Mouse (Mus musculus) heart, embryonic 13.5 days (tissue): ENCODE results near the gene Setd1b. TPM values are rescaled to one million over a fixed set of nuclear protein-coding genes. Genes with fewer than 3 reads are reported as not detected.

Experiments used
- ATAC-seq: fragments of 200-750 bp; cut with Nextera tagmentation; 2 replicates; pipeline ENCODE4 v1.8.0; 2017; ENCODE audit warnings: moderate TSS enrichment; ENCODE audit not compliant: insufficient number of reproducible peaks, low FRiP score, low TSS enrichment; ENCODE audit errors: extremely low read depth
- H3K27ac ChIP-seq: fragments of 300-500 bp; sonication (generic); replicated peaks from 2 replicates; pipeline ENCODE4 v1.5.1; 2015; ENCODE audit warnings: moderate library complexity, mild to moderate bottlenecking, inconsistent platforms
- H3K27me3 ChIP-seq: fragments of 300-500 bp; sonication (generic); replicated peaks from 2 replicates; pipeline ENCODE4 v1.6.1; 2015; ENCODE audit warnings: mild to moderate bottlenecking, inconsistent platforms
- H3K36me3 ChIP-seq: fragments of 300-500 bp; sonication (generic); 2 replicates; pipeline ENCODE4 v1.6.1; 2015; ENCODE audit warnings: mild to moderate bottlenecking, inconsistent platforms
- H3K4me1 ChIP-seq: fragments of 300-500 bp; sonication (generic); 2 replicates; pipeline ENCODE4 v1.6.1; 2015; ENCODE audit warnings: inconsistent platforms
- H3K4me2 ChIP-seq: fragments of 300-500 bp; sonication (generic); 2 replicates; pipeline ENCODE4 v1.6.1; 2015; ENCODE audit warnings: inconsistent platforms, mild to moderate bottlenecking, moderate library complexity
- H3K4me3 ChIP-seq: fragments of 300-500 bp; sonication (generic); 2 replicates; pipeline ENCODE4 v1.5.1; 2015; ENCODE audit warnings: moderate library complexity, mild to moderate bottlenecking, inconsistent platforms
- H3K9ac ChIP-seq: fragments of 300-500 bp; sonication (generic); 2 replicates; pipeline ENCODE4 v1.6.1; 2015; ENCODE audit warnings: inconsistent platforms, mild to moderate bottlenecking, moderate library complexity
- H3K9me3 ChIP-seq: fragments of 300-500 bp; sonication (generic); 2 replicates; pipeline ENCODE4 v1.6.1; 2016; ENCODE audit warnings: inconsistent platforms
- WGBS: fragments of 180-500 bp; shearing (Covaris S2); methylation state at CpG from one replicate; pipeline ENCODE4 v1.1.7; 2015; ENCODE audit warnings: mixed read lengths; 5-methylcytosine and 5-hydroxymethylcytosine counted together
- polyA plus RNA-seq: library from polyadenylated mRNA; unstranded; fragments of >200 nt; fragmentation: Nextera tagmentation; extraction: Ambion mirVana; gene quantifications from 2 replicates; pipeline ENCODE4 v1.2.1, GENCODE M21; 2015

Setd1b gene
- 6.1 and 6.2 TPM in 2 replicates for polyA plus RNA-seq

- under 1% methylated on average over 61 of the region's 103 CpGs for WGBS
- peak; percentile 14 for ATAC-seq
- peak within 1 kb of the TSS; percentile 86 for H3K4me2 ChIP-seq
Measured at GRCm38 (mm10) chr5:123142161-123143157, at the start of gene Setd1b. Setd1b (plus strand) TSS chr5:123142193.

GRCm38 (mm10) chr5:123093077-123093633 lies 48.8 kb upstream of the Setd1b start:
- 61% methylated on average over 14 of the region's 14 CpGs for WGBS
- Histone ChIP-seq H3K4me1 (peaks cover 25% of the 10 kb centered on the region), H3K27ac (no peak overlapping the region), H3K4me2 (no peak overlapping the region), H3K36me3 (peaks cover 8% of the 10 kb centered on the region), H3K27me3 (no peaks in the 10 kb centered on the region), H3K9ac (no peak overlapping the region), H3K4me3 (no peak overlapping the region), H3K9me3 (no peaks in the 10 kb centered on the region)
- ATAC-seq = no peak

More at GRCm38 (mm10) chr5:123142161-123143157, at the start of gene Setd1b:
- Histone ChIP-seq H3K27ac (peak within 1 kb of the TSS; percentile 100), H3K27me3 (no peaks in the 10 kb centered on the region), H3K4me3 (peak within 1 kb of the TSS; percentile 96), H3K36me3 (peaks cover 30% of the 10 kb centered on the region), H3K9me3 (no peaks in the 10 kb centered on the region), H3K9ac (peak within 1 kb of the TSS; percentile 100), H3K4me1 (peaks cover 57% of the 10 kb centered on the region)

GRCm38 (mm10) chr5:123094238-123094991 lies 47.6 kb upstream of the Setd1b start:
- H3K36me3 ChIP-seq = peaks cover 13% of the 10 kb centered on the region
- ATAC-seq = no peak
- H3K9ac ChIP-seq = peak overlapping the region; percentile 21; the same call in 1 of the 2 replicates
- peak overlapping the region; percentile 12; the same call in 1 of the 2 replicates for H3K4me2 ChIP-seq
- H3K4me3 ChIP-seq = no peak overlapping the region
- H3K27ac ChIP-seq = no peak overlapping the region
- no peaks in the 10 kb centered on the region for H3K9me3 ChIP-seq
- H3K4me1 ChIP-seq = peaks cover 25% of the 10 kb centered on the region
- no peaks in the 10 kb centered on the region for H3K27me3 ChIP-seq
- WGBS = 75% methylated on average over 25 of the region's 25 CpGs

- Histone ChIP-seq H3K4me1 (peaks cover 25% of the 10 kb centered on the region), H3K4me2 (no peak overlapping the region), H3K36me3 (peaks cover 21% of the 10 kb centered on the region), H3K4me3 (no peak overlapping the region), H3K9ac (no peak overlapping the region), H3K9me3 (no peaks in the 10 kb centered on the region), H3K27ac (no peak overlapping the region), H3K27me3 (no peaks in the 10 kb centered on the region)
- 84% methylated on average over 8 of the region's 8 CpGs for WGBS
- ATAC-seq = no peak
Measured at GRCm38 (mm10) chr5:123096299-123096698, 45.7 kb upstream of the Setd1b start.

- no peak overlapping the region for H3K4me2 ChIP-seq
- no peak overlapping the region for H3K4me3 ChIP-seq
- H3K9ac ChIP-seq = no peak overlapping the region
- H3K27ac ChIP-seq = no peak overlapping the region
- WGBS = 76% methylated on average over 2 of the region's 2 CpGs
- no peaks in the 10 kb centered on the region for H3K9me3 ChIP-seq
- peaks cover 29% of the 10 kb centered on the region for H3K4me1 ChIP-seq
- peaks cover 25% of the 10 kb centered on the region for H3K36me3 ChIP-seq
- H3K27me3 ChIP-seq = no peaks in the 10 kb centered on the region
- ATAC-seq = no peak
Measured at GRCm38 (mm10) chr5:123098487-123098886, 43.5 kb upstream of the Setd1b start.

- H3K4me1 ChIP-seq = peaks cover 29% of the 10 kb centered on the region
- H3K36me3 ChIP-seq = peaks cover 30% of the 10 kb centered on the region
- no peaks in the 10 kb centered on the region for H3K9me3 ChIP-seq
- H3K4me2 ChIP-seq = no peak overlapping the region
- no peak overlapping the region for H3K27ac ChIP-seq
- no peaks in the 10 kb centered on the region for H3K27me3 ChIP-seq
- ATAC-seq = no peak
- WGBS = 60% methylated on average over 7 of the region's 7 CpGs
- H3K9ac ChIP-seq = 0 out of 2 replicates have a peak overlapping the region, but pooled peaks have one; percentile 3
- H3K4me3 ChIP-seq = no peak overlapping the region
Measured at GRCm38 (mm10) chr5:123102376-123102775, 39.6 kb upstream of the Setd1b start.

GRCm38 (mm10) chr5:123103556-123103955 lies 38.4 kb upstream of the Setd1b start:
- 47% methylated on average over 8 of the region's 8 CpGs for WGBS
- H3K27ac ChIP-seq = peak overlapping the region; percentile 51
- H3K4me3 ChIP-seq = no peak overlapping the region

GRCm38 (mm10) chr5:123104769-123105168 lies 37.2 kb upstream of the Setd1b start:
- Histone ChIP-seq H3K9ac (0 out of 2 replicates have a peak overlapping the region, but pooled peaks have one; percentile 2), H3K27me3 (no peaks in the 10 kb centered on the region), H3K4me3 (no peak overlapping the region), H3K36me3 (peaks cover 16% of the 10 kb centered on the region), H3K9me3 (no peaks in the 10 kb centered on the region), H3K4me1 (peaks cover 40% of the 10 kb centered on the region), H3K27ac (no peak overlapping the region), H3K4me2 (no peak overlapping the region)
- 56% methylated on average over 6 of the region's 6 CpGs for WGBS
- ATAC-seq = no peak

More at GRCm38 (mm10) chr5:123103556-123103955, 38.4 kb upstream of the Setd1b start:
- Histone ChIP-seq H3K9me3 (no peaks in the 10 kb centered on the region), H3K4me2 (no peak overlapping the region), H3K9ac (peak overlapping the region; percentile 24), H3K4me1 (peaks cover 29% of the 10 kb centered on the region), H3K36me3 (peaks cover 25% of the 10 kb centered on the region), H3K27me3 (no peaks in the 10 kb centered on the region)
- no peak for ATAC-seq

GRCm38 (mm10) chr5:123109452-123110203 lies 32.4 kb upstream of the Setd1b start:
- Histone ChIP-seq H3K27me3 (no peaks in the 10 kb centered on the region), H3K27ac (no peak overlapping the region), H3K9me3 (no peaks in the 10 kb centered on the region), H3K4me1 (peaks cover 24% of the 10 kb centered on the region), H3K4me2 (peak overlapping the region; percentile 57), H3K9ac (no peak overlapping the region), H3K4me3 (peak overlapping the region; percentile 11; the same call in 1 of the 2 replicates), H3K36me3 (0 out of 2 replicates have a peak, but pooled peaks cover 6% of the 10 kb centered on the region)
- no peak for ATAC-seq
- 34% methylated on average over 13 of the region's 13 CpGs for WGBS

GRCm38 (mm10) chr5:123110296-123110721 lies 31.7 kb upstream of the Setd1b start:
- H3K4me1 ChIP-seq = peaks cover 18% of the 10 kb centered on the region
- H3K9ac ChIP-seq = no peak overlapping the region; the same call in 1 of the 2 replicates
- H3K4me3 ChIP-seq = no peak overlapping the region
- H3K9me3 ChIP-seq = no peaks in the 10 kb centered on the region
- no peak for ATAC-seq
- WGBS = 79% methylated on average over 13 of the region's 13 CpGs
- no peak overlapping the region for H3K27ac ChIP-seq
- no peaks in the 10 kb centered on the region for H3K27me3 ChIP-seq
- H3K36me3 ChIP-seq = 0 out of 2 replicates have a peak, but pooled peaks cover 8% of the 10 kb centered on the region
- no peak overlapping the region for H3K4me2 ChIP-seq
